Mouse (Mus musculus) heart, adult 2 months (tissue): ENCODE data around the gene Lrrc14b.
A peak's percentile ranks its signal among the peaks of the same experiment; 100 is the strongest.

Source experiments
- CTCF ChIP-seq: fragments of 200-600 bp; IDR thresholded peaks from 2 replicates; pipeline ENCODE4 v1.8.1; 2022; ENCODE audit warnings: antibody characterized with exemption, mild to moderate bottlenecking, moderate library complexity
- EP300 ChIP-seq: fragments of 200-500 bp; IDR thresholded peaks from 2 replicates; pipeline ENCODE4 v1.6.1; 2011; ENCODE audit warnings: low read depth, low read length, control low read depth; ENCODE audit not compliant: insufficient read depth
- POLR2A ChIP-seq: fragments of 200-500 bp; IDR thresholded peaks from 2 replicates; pipeline ENCODE4 v1.6.1; 2011; ENCODE audit warnings: mild to moderate bottlenecking, low read depth, low read length, control low read depth; ENCODE audit not compliant: insufficient read depth

- TF ChIP-seq POLR2A (peak; percentile 65), EP300 (0 out of 2 replicates have a peak, but pooled peaks have one; percentile 24), CTCF (no peak)
Observed at GRCm38 (mm10) chr13:74390371-74390990, 26.7 kb upstream of the Lrrc14b start, which contains the start of gene Zfp72.
